Mouse (Mus musculus): ENCODE results near the gene 4930480E11Rik.

Gene 4930480E11Rik

DNA sequence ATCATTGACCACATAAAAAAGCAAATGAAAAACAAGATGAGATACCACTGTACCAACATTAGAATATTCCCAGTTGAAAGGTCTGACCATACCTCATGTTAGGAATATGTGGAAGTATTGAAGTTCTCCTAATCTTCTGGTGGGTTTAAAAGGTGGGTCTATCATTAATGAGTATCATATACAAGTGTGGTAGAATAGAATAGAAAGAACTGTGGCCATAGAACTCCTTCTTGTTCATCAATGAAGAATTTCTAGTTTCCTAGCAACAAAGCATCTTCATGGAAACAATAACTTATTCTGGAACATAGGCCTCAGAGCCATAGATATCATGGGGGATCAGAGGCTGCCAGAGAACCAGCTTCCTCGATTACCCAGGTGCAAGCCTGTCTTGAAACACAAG, at the start of gene 4930480E11Rik:
4930480E11Rik (plus strand) TSS at position 301 of the 400 bp plus-strand sequence.
- TF ChIP-seq GATA4 (IDR thresholded peaks at IDR 0.05; ENCODE audit: insufficient replicate concordance, low read length), result no peak
